Mouse (Mus musculus): ENCODE measurements around the gene Ints1. TPM values are rescaled to one million over a fixed set of nuclear protein-coding genes. Genes with fewer than 3 reads are reported as not detected.

Ints1 gene
- polyA plus RNA-seq, 1 experiment: 108 TPM

GRCm38 (mm10) chr5:139792966-139793337 lies 17.5 kb upstream of the Ints1 start:
- 2% methylated on average over 3 of the region's 3 CpGs for WGBS
- TF ChIP-seq CTCF (IDR thresholded peaks at IDR 0.05; ENCODE audit: control insufficient read depth, insufficient read depth, low read length) (no peak), POLR2A (IDR thresholded peaks at IDR 0.05; ENCODE audit: borderline replicate concordance, control insufficient read depth, low read depth, low read length) (no peak)
- Histone ChIP-seq H3K27ac (ENCODE audit: control insufficient read depth, insufficient read depth, low read depth, low read length, poor library complexity) (peak overlapping the region; percentile 77), H3K4me1 (ENCODE audit: control insufficient read depth, insufficient read depth, low read length) (peaks cover 23% of the 10 kb centered on the region), H3K4me3 (replicated peaks; ENCODE audit: control insufficient read depth, low read depth, low read length) (peak overlapping the region; percentile 96)

GRCm38 (mm10) chr5:139792159-139792775 lies 16.8 kb upstream of the Ints1 start:
- Histone ChIP-seq H3K4me3 (replicated peaks; ENCODE audit: control insufficient read depth, low read depth, low read length) (peak overlapping the region; percentile 96), H3K4me1 (ENCODE audit: control insufficient read depth, insufficient read depth, low read length) (peaks cover 23% of the 10 kb centered on the region), H3K27ac (ENCODE audit: control insufficient read depth, insufficient read depth, low read depth, low read length, poor library complexity) (peak overlapping the region; percentile 97)
- TF ChIP-seq POLR2A (IDR thresholded peaks at IDR 0.05; ENCODE audit: borderline replicate concordance, control insufficient read depth, low read depth, low read length): no peak
- no peak for TF ChIP-seq CTCF (IDR thresholded peaks at IDR 0.05; ENCODE audit: control insufficient read depth, insufficient read depth, low read length)
- WGBS: 2% methylated on average over 11 of the region's 11 CpGs

- peaks cover 23% of the 10 kb centered on the region for H3K4me1 ChIP-seq (ENCODE audit: control insufficient read depth, insufficient read depth, low read length)
- H3K27ac ChIP-seq (ENCODE audit: control insufficient read depth, insufficient read depth, low read depth, low read length, poor library complexity): peak within 1 kb of the TSS; percentile 97
- WGBS: under 1% methylated on average over 92 of the region's 92 CpGs
- TF ChIP-seq CTCF (IDR thresholded peaks at IDR 0.05; ENCODE audit: control insufficient read depth, insufficient read depth, low read length) (no peak), POLR2A (IDR thresholded peaks at IDR 0.05; ENCODE audit: borderline replicate concordance, control insufficient read depth, low read depth, low read length) (peak; percentile 96; the same call in 1 of the 2 replicates)
- peak within 1 kb of the TSS; percentile 96 for H3K4me3 ChIP-seq (replicated peaks; ENCODE audit: control insufficient read depth, low read depth, low read length)
These were observed 16.0 kb upstream of the Ints1 start, which contains the start of gene Mafk for GRCm38 (mm10) chr5:139791227-139792158. Gene Mafk, plus strand, starts transcription at chr5:139791513.

DNA sequence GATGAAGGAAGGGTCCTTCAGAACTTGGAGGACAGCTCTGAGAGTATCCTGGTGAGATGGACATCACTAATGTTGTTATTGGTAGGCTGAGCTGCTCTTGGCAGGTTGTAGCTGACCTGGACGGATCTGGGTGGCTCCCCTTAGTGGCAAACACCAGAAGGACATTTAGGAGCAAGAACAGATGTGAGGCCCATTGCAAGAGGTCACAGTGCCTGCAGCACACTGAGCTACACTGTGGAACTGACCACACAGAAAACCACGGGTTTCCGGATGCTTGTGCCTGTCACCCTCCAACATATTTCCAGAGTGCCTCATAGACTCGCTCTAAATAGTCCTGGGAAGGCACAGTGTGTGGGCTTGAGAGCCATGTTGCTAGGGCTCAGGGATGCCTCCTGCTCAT lies 14.0 kb upstream of the Ints1 start:
- WGBS: 23% methylated on average over 4 of the region's 4 CpGs
- no peak overlapping the region for H3K27ac ChIP-seq (ENCODE audit: control insufficient read depth, insufficient read depth, low read depth, low read length, poor library complexity)

GRCm38 (mm10) chr5:139781406-139781805 lies 5.9 kb upstream of the Ints1 start:
- TF ChIP-seq POLR2A (IDR thresholded peaks at IDR 0.05; ENCODE audit: borderline replicate concordance, control insufficient read depth, low read depth, low read length) (no peak), CTCF (IDR thresholded peaks at IDR 0.05; ENCODE audit: control insufficient read depth, insufficient read depth, low read length) (no peak)
- no peak overlapping the region for H3K4me3 ChIP-seq (replicated peaks; ENCODE audit: control insufficient read depth, low read depth, low read length)
- no peaks in the 10 kb centered on the region; the same call in 1 of the 2 replicates for H3K4me1 ChIP-seq (ENCODE audit: control insufficient read depth, insufficient read depth, low read length)
- 65% methylated on average over 8 of the region's 8 CpGs for WGBS
- H3K27ac ChIP-seq (ENCODE audit: control insufficient read depth, insufficient read depth, low read depth, low read length, poor library complexity): no peak overlapping the region

More for the DNA sequence above, 14.0 kb upstream of the Ints1 start:
- no peak overlapping the region for H3K4me3 ChIP-seq (replicated peaks; ENCODE audit: control insufficient read depth, low read depth, low read length)
- H3K4me1 ChIP-seq (ENCODE audit: control insufficient read depth, insufficient read depth, low read length): peaks cover 11% of the 10 kb centered on the region
- TF ChIP-seq CTCF (IDR thresholded peaks at IDR 0.05; ENCODE audit: control insufficient read depth, insufficient read depth, low read length) (peak; percentile 38; the same call in 1 of the 2 replicates), POLR2A (IDR thresholded peaks at IDR 0.05; ENCODE audit: borderline replicate concordance, control insufficient read depth, low read depth, low read length) (no peak)

DNA sequence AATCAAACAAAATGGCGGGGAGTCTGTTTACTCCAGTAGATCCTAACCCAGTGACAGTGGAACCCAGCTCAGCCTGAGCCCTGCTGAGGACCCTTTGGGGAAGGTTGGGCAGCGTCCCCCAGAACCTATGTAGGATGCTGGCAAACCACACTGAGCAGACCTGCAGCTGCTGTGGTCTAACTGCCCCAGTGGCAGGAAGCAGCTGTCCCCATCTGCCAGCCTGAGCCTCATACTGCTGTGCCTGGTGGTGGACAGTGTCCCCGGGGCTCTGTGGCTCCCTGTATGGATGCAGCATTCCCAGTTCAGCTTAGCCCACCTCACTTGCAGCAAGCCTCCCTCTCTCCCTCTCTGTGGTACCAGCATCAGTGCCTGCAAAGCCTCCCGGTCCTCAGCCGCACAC lies 1.5 kb upstream of the Ints1 start:
- WGBS: 8% methylated on average over 5 of the region's 5 CpGs
- peak overlapping the region; percentile 69 for H3K27ac ChIP-seq (ENCODE audit: control insufficient read depth, insufficient read depth, low read depth, low read length, poor library complexity)

GRCm38 (mm10) chr5:139768216-139768615 lies 7.3 kb downstream of the Ints1 start:
- H3K4me3 ChIP-seq (replicated peaks; ENCODE audit: control insufficient read depth, low read depth, low read length): no peak overlapping the region
- no peak overlapping the region for H3K27ac ChIP-seq (ENCODE audit: control insufficient read depth, insufficient read depth, low read depth, low read length, poor library complexity)
- TF ChIP-seq CTCF (IDR thresholded peaks at IDR 0.05; ENCODE audit: control insufficient read depth, insufficient read depth, low read length) (no peak), POLR2A (IDR thresholded peaks at IDR 0.05; ENCODE audit: borderline replicate concordance, control insufficient read depth, low read depth, low read length) (no peak)
- no peaks in the 10 kb centered on the region for H3K4me1 ChIP-seq (ENCODE audit: control insufficient read depth, insufficient read depth, low read length)
- 89% methylated on average over 8 of the region's 8 CpGs for WGBS

More for the DNA sequence above, 1.5 kb upstream of the Ints1 start:
- no peaks in the 10 kb centered on the region; the same call in 1 of the 2 replicates for H3K4me1 ChIP-seq (ENCODE audit: control insufficient read depth, insufficient read depth, low read length)
- TF ChIP-seq POLR2A (IDR thresholded peaks at IDR 0.05; ENCODE audit: borderline replicate concordance, control insufficient read depth, low read depth, low read length) (0 out of 2 replicates have a peak, but pooled peaks have one; percentile 10), CTCF (IDR thresholded peaks at IDR 0.05; ENCODE audit: control insufficient read depth, insufficient read depth, low read length) (no peak)
- no peak overlapping the region for H3K4me3 ChIP-seq (replicated peaks; ENCODE audit: control insufficient read depth, low read depth, low read length)

DNA sequence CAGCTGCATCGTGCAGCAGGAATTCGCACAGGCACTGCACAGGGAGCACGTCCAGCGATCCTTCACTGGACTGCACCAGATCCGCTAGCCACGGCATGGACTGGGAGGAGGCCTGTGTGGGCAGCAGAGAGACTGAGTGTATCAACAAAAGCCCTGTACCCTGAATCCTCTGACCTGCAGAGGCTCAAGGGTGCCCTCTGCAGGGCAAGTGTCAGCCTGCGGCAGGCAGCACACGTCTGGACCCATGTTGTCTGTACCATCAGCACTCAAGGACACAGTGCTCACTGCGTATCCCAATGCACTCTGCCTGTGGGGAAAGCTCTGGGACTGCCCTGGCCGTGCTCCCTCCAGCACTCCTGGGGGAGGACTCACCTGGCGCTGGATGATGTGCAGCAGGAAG lies 11.2 kb downstream of the Ints1 start:
- TF ChIP-seq CTCF (IDR thresholded peaks at IDR 0.05; ENCODE audit: control insufficient read depth, insufficient read depth, low read length): peak; percentile 73
- TF ChIP-seq POLR2A (IDR thresholded peaks at IDR 0.05; ENCODE audit: borderline replicate concordance, control insufficient read depth, low read depth, low read length): no peak; the same call in 1 of the 2 replicates
- H3K4me3 ChIP-seq (replicated peaks; ENCODE audit: control insufficient read depth, low read depth, low read length): no peak overlapping the region
- no peaks in the 10 kb centered on the region for H3K4me1 ChIP-seq (ENCODE audit: control insufficient read depth, insufficient read depth, low read length)
- H3K27ac ChIP-seq (ENCODE audit: control insufficient read depth, insufficient read depth, low read depth, low read length, poor library complexity): no peak overlapping the region
- WGBS: 82% methylated on average over 11 of the region's 11 CpGs

Data from bone marrow, adult 2 months (tissue).